Mouse (Mus musculus): ENCODE measurements at regions not wholly inside any gene's neighbourhood (a gene's known extent, or its start where the extent isn't known, plus 50 kb on each side); places are given as distances from the start of the nearest gene placed in this dataset.

DNA sequence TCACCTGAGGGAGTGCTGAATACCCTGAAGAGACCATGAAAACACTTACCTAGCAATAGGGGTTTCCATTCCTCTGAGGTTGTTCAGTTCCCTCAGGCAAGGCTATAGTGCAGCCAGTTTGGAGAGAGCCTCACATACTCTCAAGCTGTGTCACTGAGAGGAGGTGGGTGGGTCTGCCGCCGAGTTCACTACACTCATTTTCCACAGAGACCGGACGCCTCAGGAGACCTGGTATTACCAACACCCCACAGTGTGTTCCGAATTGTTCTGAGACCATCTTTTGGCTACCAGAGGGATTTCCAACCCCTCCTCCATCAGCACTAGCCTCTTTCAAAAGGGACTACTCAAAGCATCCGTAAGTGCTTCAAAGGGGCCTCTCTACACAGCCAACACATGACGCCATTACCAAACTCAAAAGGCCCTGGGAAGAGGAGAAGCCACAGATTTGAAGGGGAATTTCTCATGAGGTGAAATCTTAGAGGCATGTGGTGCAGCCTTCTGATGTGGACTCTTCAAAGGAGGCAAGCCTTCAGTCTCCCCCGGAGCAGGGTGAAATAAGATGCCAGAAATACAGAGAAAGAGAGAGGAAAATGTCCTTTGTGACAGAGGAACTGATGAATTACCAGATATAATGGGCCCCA, 260.1 kb upstream of the Pabpc6 start:
- Histone ChIP-seq H3K4me2 (replicated peaks) (no peak overlapping the region), H3K4me3 (no peak overlapping the region), H3K4me1 (no peaks in the 10 kb centered on the region), H3K27ac (no peak overlapping the region), H3K27me3 (no peaks in the 10 kb centered on the region), H3K9ac (no peak overlapping the region), H3K9me3 (no peaks in the 10 kb centered on the region), H3K36me3 (no peaks in the 10 kb centered on the region)
- ATAC-seq (ENCODE audit: low FRiP score, low read depth) = no peak
- WGBS = 72% methylated on average over 8 of the region's 8 CpGs

DNA sequence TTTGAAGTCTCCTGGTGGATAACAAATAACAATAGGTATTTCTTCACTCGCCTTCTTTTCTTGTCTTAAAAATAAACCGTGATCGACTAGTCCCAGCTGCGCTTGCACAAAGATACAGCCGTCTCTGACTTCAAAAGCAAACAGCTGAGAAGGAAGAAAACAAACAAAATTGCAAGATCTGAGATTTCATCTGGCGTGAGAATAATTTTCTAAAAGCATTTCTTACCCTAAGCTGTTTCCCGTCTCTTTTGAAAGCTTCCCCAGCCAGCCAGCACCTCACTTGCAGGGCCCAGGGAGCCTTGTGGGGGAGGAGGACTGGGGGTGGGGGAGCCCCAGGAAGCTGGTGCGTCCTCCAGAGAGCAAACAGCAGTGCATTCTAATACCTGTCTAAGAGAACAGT, 258.2 kb upstream of the Pabpc6 start:
- H3K4me3 ChIP-seq = no peak overlapping the region
- H3K4me1 ChIP-seq = no peaks in the 10 kb centered on the region
- H3K36me3 ChIP-seq = no peaks in the 10 kb centered on the region
- H3K9ac ChIP-seq = no peak overlapping the region
- H3K27ac ChIP-seq = no peak overlapping the region
- no peaks in the 10 kb centered on the region for H3K27me3 ChIP-seq
- H3K4me2 ChIP-seq (replicated peaks) = no peak overlapping the region
- no peaks in the 10 kb centered on the region for H3K9me3 ChIP-seq
- no peak for ATAC-seq (ENCODE audit: low FRiP score, low read depth)
- WGBS = 69% methylated on average over 8 of the region's 8 CpGs

DNA sequence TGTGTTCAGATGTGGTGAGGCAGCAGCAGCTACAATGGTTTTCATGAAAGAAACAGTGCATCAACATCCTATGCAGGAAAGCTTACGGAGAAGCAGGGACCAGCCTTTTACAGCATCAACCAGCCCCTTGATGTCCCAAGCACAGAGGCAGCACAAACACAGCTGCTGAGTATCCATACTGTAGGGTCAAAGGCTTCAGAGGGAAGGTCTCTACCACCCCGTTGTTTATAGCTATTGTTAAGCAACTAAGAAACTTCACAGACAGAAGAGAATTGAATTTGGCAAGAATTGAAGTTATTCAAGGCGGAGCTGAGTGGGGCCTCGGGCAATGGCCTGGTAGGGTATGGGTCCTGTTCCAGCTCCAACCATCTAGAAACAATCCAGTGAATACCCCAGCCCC, 256.8 kb upstream of the Pabpc6 start:
- H3K4me2 ChIP-seq (replicated peaks) = no peak overlapping the region
- 50% methylated on average over 4 of the region's 4 CpGs for WGBS
- no peak for ATAC-seq (ENCODE audit: low FRiP score, low read depth)

DNA sequence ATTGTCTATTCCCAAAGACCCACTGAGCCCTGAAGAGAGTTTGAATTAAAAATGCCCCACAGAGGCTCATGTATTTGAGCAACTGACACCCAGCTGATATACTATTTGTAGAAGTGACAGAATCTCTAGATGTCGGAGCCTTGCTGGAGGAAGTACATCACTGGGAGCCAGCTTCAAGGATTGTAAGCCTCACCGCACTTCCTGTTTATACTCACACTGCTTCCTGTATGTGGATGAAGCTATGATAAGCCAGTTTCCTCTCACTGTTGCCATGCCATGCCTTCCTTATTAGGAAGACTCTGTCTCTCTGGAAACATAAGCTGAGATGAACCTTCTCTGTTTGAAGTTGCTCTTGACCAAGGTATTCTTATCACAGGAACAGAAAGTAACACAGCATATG, 251.8 kb upstream of the Pabpc6 start:
- ATAC-seq (ENCODE audit: low FRiP score, low read depth) = no peak

More for the DNA sequence above, 256.8 kb upstream of the Pabpc6 start:
- Histone ChIP-seq H3K27ac (no peak overlapping the region), H3K4me1 (no peaks in the 10 kb centered on the region), H3K9ac (no peak overlapping the region), H3K9me3 (no peaks in the 10 kb centered on the region), H3K36me3 (no peaks in the 10 kb centered on the region), H3K4me3 (no peak overlapping the region), H3K27me3 (no peaks in the 10 kb centered on the region)

DNA sequence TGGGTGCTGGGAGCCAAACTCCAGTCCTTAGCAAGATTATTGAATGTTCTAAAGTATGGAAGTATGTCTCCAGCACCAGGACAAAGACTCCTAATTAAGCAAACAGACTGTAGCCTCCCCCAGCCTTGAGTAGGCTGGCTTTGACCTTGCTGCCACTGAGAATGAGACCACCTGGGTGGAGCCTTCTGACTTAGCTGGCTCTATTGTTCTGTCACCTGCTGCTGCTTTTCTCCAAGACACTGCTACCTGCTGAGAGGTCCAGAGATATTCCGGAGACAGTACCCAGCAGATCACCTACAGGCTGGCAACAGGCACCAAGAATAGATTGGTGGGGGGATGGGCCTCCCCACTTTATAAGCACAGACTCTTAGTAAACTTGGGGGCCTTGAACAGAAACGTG, 247.5 kb upstream of the Pabpc6 start:
- Histone ChIP-seq H3K27ac (no peak overlapping the region), H3K9me3 (no peaks in the 10 kb centered on the region), H3K27me3 (no peaks in the 10 kb centered on the region), H3K4me3 (no peak overlapping the region), H3K4me2 (replicated peaks) (no peak overlapping the region), H3K36me3 (no peaks in the 10 kb centered on the region), H3K9ac (no peak overlapping the region), H3K4me1 (peaks cover 11% of the 10 kb centered on the region; the same call in 1 of the 2 replicates)
- no peak for ATAC-seq (ENCODE audit: low FRiP score, low read depth)
- 40% methylated on average over 2 of the region's 2 CpGs for WGBS

More for the DNA sequence above, 251.8 kb upstream of the Pabpc6 start:
- Histone ChIP-seq H3K9ac (no peak overlapping the region), H3K36me3 (no peaks in the 10 kb centered on the region), H3K4me1 (no peaks in the 10 kb centered on the region), H3K4me3 (no peak overlapping the region), H3K9me3 (no peaks in the 10 kb centered on the region), H3K27ac (no peak overlapping the region), H3K4me2 (replicated peaks) (no peak overlapping the region), H3K27me3 (no peaks in the 10 kb centered on the region)
- 90% methylated on average over 2 of the region's 2 CpGs for WGBS

DNA sequence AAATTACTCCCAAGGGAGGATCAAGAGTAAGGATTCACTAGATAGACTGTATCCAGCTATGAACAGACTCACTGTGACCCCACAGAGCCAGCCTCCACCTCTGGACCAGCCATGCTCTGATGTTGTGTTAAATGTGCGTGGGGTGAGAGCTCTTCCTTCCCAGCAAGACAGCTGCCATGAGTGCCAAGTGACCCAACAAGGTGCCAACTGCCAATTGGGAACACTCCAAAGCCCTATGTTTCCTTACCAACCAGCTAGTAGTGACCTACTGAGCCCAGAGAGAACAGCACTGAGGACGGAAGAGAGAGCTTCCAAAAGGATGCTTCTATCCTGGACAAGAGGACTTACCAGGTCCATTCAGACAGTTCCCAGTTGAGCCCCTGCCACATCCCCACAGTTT, 241.3 kb upstream of the Pabpc6 start:
- ATAC-seq (ENCODE audit: low FRiP score, low read depth) = no peak
- H3K27ac ChIP-seq = no peak overlapping the region
- H3K4me1 ChIP-seq = peaks cover 18% of the 10 kb centered on the region
- WGBS = 92% methylated on average over 2 of the region's 2 CpGs
- H3K9ac ChIP-seq = no peak overlapping the region
- no peak overlapping the region for H3K4me3 ChIP-seq
- no peak overlapping the region for H3K4me2 ChIP-seq (replicated peaks)
- H3K27me3 ChIP-seq = 0 out of 2 replicates have a peak, but pooled peaks cover 4% of the 10 kb centered on the region
- H3K9me3 ChIP-seq = no peaks in the 10 kb centered on the region
- no peaks in the 10 kb centered on the region for H3K36me3 ChIP-seq

DNA sequence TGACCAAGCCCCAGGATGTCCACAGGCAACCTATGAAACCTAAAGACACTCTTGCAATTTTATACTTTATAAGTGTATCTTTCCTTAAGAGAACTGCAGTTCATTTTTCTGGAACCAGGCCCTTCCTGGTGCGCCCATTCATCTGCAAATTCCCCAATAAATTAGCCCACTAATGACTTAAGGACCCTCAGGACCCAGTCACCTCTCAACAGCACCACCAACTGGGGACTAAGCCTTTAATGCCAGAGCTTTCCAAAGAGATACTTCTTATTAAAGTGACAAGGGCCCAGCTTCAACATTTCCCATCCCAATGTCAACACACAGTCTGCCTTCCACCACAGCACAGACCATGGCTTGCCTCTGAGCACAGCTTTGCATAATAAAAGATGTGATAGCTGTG, 237.6 kb upstream of the Pabpc6 start:
- H3K9me3 ChIP-seq = no peaks in the 10 kb centered on the region
- 0 out of 2 replicates have a peak, but pooled peaks cover 4% of the 10 kb centered on the region for H3K27me3 ChIP-seq
- no peak overlapping the region for H3K9ac ChIP-seq
- whole genome bisulfite sequencing = 44% methylated on average over 1 of the region's 1 CpGs
- no peak overlapping the region for H3K4me2 ChIP-seq (replicated peaks)
- H3K27ac ChIP-seq = no peak overlapping the region
- ATAC-seq (ENCODE audit: low FRiP score, low read depth) = no peak
- no peaks in the 10 kb centered on the region for H3K36me3 ChIP-seq
- H3K4me3 ChIP-seq = no peak overlapping the region
- H3K4me1 ChIP-seq = peaks cover 35% of the 10 kb centered on the region

DNA sequence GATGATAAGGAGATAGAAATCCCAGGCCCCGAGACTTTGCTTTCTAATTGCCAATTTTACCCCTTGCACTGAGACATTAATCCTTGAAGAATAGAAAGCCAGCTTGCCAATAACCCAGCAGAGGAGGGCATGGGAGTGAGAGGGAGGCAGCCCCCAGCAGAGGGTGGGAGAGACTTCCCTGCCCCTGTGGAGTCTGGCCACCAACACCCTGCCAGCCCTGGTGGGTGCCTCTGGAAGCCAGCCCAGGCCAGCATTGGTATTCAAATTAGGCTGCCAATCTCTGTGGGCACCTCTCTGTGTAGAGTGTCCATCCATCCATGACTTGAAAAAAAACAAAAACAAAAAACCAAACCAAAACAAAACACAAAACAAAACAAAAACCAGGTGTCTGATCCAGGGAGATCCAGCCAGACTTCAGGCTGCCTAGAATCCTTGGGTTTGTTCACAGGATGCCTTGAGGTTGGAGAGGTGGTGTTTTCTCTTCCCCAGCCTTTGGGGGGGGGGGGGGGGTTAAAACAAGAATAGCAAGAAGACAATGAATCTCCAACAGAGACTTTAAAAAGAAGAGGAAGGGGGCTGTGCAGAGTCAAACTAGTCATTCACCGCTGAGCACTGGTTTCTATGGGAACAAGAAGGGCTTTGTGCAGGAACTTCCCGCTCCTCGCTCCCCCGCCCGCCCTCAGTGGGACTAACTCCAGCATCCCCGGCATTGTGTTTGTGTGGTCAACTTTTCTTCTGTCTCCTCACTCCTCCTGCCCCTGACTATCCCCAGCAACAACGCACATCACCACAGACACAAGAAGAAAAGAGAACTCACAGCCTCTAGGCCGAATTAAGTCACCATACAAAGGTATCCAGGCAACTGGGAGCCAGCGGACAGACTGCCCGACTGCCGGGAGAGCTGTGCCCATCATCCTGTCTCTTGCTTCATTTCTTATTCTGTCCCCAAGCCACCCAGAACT, 236.3 kb upstream of the Pabpc6 start:
- H3K4me1 ChIP-seq = peaks cover 35% of the 10 kb centered on the region
- no peak overlapping the region for H3K27ac ChIP-seq
- 0 out of 2 replicates have a peak, but pooled peaks have one; percentile 58 for ATAC-seq (ENCODE audit: low FRiP score, low read depth)
- peak overlapping the region; percentile 56 for H3K4me2 ChIP-seq (replicated peaks)
- H3K9me3 ChIP-seq = no peaks in the 10 kb centered on the region
- H3K4me3 ChIP-seq = peak overlapping the region; percentile 17
- no peaks in the 10 kb centered on the region for H3K36me3 ChIP-seq
- H3K27me3 ChIP-seq = 0 out of 2 replicates have a peak, but pooled peaks cover 4% of the 10 kb centered on the region
- WGBS = 7% methylated on average over 12 of the region's 12 CpGs
- H3K9ac ChIP-seq = peak overlapping the region; percentile 21; the same call in 1 of the 2 replicates

DNA sequence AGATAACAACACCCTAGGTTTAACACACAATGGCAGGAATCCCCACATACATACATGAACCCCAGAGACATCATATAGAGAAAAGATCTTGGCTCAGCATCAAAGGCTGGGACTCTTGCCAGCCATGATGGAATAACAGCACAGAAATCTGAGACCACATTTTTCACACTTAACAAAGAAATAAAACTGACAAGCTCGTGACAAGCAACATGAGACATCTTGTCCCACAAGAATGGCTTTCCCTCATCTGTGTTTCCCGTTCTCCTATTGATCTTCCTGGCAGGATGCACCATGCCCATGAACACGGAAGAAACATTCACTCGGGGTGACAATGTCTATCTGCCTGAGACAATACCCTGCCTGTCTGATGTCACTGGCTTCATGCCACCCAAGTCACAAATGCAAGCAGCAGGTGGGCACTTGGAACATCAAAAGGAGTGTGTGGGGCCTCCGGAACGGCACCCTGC, 235.0 kb upstream of the Pabpc6 start:
- Histone ChIP-seq H3K9me3 (no peaks in the 10 kb centered on the region), H3K27ac (no peak overlapping the region), H3K27me3 (0 out of 2 replicates have a peak, but pooled peaks cover 4% of the 10 kb centered on the region), H3K4me1 (peaks cover 35% of the 10 kb centered on the region), H3K9ac (no peak overlapping the region), H3K4me2 (replicated peaks) (no peak overlapping the region), H3K36me3 (no peaks in the 10 kb centered on the region), H3K4me3 (no peak overlapping the region)
- no peak for ATAC-seq (ENCODE audit: low FRiP score, low read depth)
- WGBS = 32% methylated on average over 6 of the region's 6 CpGs

DNA sequence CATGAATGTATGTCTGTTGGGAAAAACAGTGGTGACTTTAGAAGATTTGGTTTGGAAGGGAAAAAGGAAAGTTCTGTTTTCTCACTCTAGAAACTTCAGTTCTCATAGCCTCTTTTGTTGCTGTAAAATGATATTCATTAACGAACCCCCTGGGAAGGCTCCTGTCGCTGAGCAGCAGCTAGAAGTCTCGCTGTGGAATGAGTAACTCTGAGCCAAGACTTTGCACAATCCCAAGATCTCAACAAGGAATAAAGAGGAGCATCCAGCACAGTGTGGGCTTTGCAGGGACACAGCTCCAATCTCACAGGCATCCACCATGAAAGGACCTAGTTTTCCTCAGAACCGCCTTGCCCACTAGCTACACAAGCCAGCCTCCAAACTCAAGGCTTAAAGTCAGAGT, 233.8 kb upstream of the Pabpc6 start:
- WGBS = 43% methylated on average over 4 of the region's 4 CpGs
- Histone ChIP-seq H3K4me3 (no peak overlapping the region), H3K27me3 (0 out of 2 replicates have a peak, but pooled peaks cover 4% of the 10 kb centered on the region), H3K9me3 (no peaks in the 10 kb centered on the region), H3K36me3 (no peaks in the 10 kb centered on the region), H3K4me2 (replicated peaks) (no peak overlapping the region), H3K9ac (no peak overlapping the region), H3K27ac (no peak overlapping the region; the same call in 1 of the 2 replicates), H3K4me1 (peaks cover 35% of the 10 kb centered on the region)
- ATAC-seq (ENCODE audit: low FRiP score, low read depth) = no peak

DNA sequence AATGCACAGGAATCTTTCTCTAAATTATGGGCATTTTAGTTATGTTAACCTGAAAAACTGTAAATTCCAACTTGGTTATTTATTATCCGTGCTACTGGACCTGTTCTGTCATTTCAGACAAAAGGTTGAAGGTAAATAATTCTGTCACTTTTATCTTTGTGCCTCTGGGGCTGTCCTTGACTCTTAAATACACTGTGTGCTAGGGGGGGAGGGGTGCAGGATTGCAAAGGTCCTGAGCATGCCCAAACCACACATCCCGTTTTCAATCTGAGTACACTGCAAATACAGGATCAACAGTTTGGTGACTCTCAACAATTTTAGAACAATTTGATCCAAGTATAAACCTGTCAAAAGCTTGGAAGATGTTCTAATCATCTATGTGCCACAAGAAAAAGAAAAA, 227.4 kb upstream of the Pabpc6 start:
- peaks cover 27% of the 10 kb centered on the region for H3K4me1 ChIP-seq
- 46% methylated on average over 2 of the region's 2 CpGs for WGBS
- ATAC-seq (ENCODE audit: low FRiP score, low read depth) = no peak
- no peak overlapping the region for H3K4me3 ChIP-seq
- no peaks in the 10 kb centered on the region for H3K27me3 ChIP-seq
- H3K4me2 ChIP-seq (replicated peaks) = no peak overlapping the region
- no peak overlapping the region for H3K9ac ChIP-seq
- no peaks in the 10 kb centered on the region for H3K9me3 ChIP-seq
- H3K27ac ChIP-seq = no peak overlapping the region
- no peaks in the 10 kb centered on the region for H3K36me3 ChIP-seq

DNA sequence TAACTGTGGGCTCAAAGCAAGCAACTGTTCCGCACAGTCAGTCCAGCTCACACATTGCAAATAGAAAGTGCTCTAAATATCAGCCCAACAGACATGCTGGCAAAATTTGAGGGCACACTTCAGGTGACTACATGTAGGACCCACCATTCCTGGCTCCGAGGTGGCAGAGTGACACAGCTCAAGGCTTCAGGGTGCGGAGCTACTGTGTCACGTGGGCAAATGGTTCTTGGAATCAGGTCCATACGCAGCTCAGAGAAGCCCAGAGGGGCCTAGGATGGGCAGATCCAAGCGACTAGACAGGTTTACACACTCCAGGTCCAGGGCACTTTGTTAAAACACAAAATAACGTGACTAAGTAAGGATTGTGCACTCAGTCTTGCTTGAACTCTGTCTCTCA, 226.2 kb upstream of the Pabpc6 start:
- H3K36me3 ChIP-seq = no peaks in the 10 kb centered on the region
- H3K4me3 ChIP-seq = no peak overlapping the region
- H3K4me2 ChIP-seq (replicated peaks) = peak overlapping the region; percentile 35
- 54% methylated on average over 7 of the region's 7 CpGs for WGBS
- 0 out of 2 replicates have a peak, but pooled peaks have one; percentile 4 for ATAC-seq (ENCODE audit: low FRiP score, low read depth)
- peak overlapping the region; percentile 69; the same call in 1 of the 2 replicates for H3K27ac ChIP-seq
- no peaks in the 10 kb centered on the region for H3K9me3 ChIP-seq
- peaks cover 28% of the 10 kb centered on the region for H3K4me1 ChIP-seq
- H3K27me3 ChIP-seq = no peaks in the 10 kb centered on the region
- H3K9ac ChIP-seq = no peak overlapping the region
